20 mouse cellular contexts compared by ENCODE assay signal in genomic region chr19:12720919-12721318, GRCm38 (mm10). TPM values are rescaled to one million over a fixed set of nuclear protein-coding genes. Genes with fewer than 3 reads are reported as not detected.
"Had no signal": no experiment of that assay in that cellular context is flagged by ENCODE, and none has a peak within 500 bp of the region (broad histone marks: within the 10 kb centered on the region; RNA-seq: fewer than 3 reads in every experiment).

No protein-coding gene starts in this region.

RNA-seq across cellular contexts. Expression of gene Keg1, which starts 25.3 kb away (rescaled TPM):
- polyA plus RNA-seq: cerebellum, adult 2 months; cortical plate, adult 2 months; embryonic facial prominence, embryonic 10.5 days; embryonic facial prominence, embryonic 11.5 days; embryonic facial prominence, embryonic 12.5 days; embryonic facial prominence, embryonic 13.5 days; embryonic facial prominence, embryonic 14.5 days; embryonic facial prominence, embryonic 15.5 days; erythroblast, embryonic 14.5 days; forebrain, embryonic 10.5 days; forebrain, embryonic 11.5 days; forebrain, embryonic 12.5 days; forebrain, embryonic 13.5 days; forebrain, embryonic 14.5 days; forebrain, embryonic 15.5 days; forebrain, embryonic 16.5 days; forebrain, postnatal 0 days; frontal cortex, adult 2 months had no signal

RNA-seq across cellular contexts. Expression of gene Olfr1443, which starts 43.0 kb away (rescaled TPM):
- polyA plus RNA-seq: cerebellum, adult 2 months; cortical plate, adult 2 months; embryonic facial prominence, embryonic 10.5 days; embryonic facial prominence, embryonic 11.5 days; embryonic facial prominence, embryonic 12.5 days; embryonic facial prominence, embryonic 13.5 days; embryonic facial prominence, embryonic 14.5 days; embryonic facial prominence, embryonic 15.5 days; erythroblast, embryonic 14.5 days; forebrain, embryonic 10.5 days; forebrain, embryonic 11.5 days; forebrain, embryonic 12.5 days; forebrain, embryonic 13.5 days; forebrain, embryonic 14.5 days; forebrain, embryonic 15.5 days; forebrain, embryonic 16.5 days; forebrain, postnatal 0 days; frontal cortex, adult 2 months; gonadal fat pad, adult 2 months; heart, adult 2 months had no signal

RNA-seq across cellular contexts. Expression of gene Olfr1442, which starts 50.7 kb away (rescaled TPM):
- polyA plus RNA-seq: cerebellum, adult 2 months; cortical plate, adult 2 months; embryonic facial prominence, embryonic 10.5 days; embryonic facial prominence, embryonic 11.5 days; embryonic facial prominence, embryonic 12.5 days; embryonic facial prominence, embryonic 13.5 days; embryonic facial prominence, embryonic 14.5 days; embryonic facial prominence, embryonic 15.5 days; erythroblast, embryonic 14.5 days; forebrain, embryonic 10.5 days; forebrain, embryonic 11.5 days; forebrain, embryonic 12.5 days; forebrain, embryonic 13.5 days; forebrain, embryonic 14.5 days; forebrain, embryonic 15.5 days; forebrain, embryonic 16.5 days; forebrain, postnatal 0 days; frontal cortex, adult 2 months; heart, adult 2 months had no signal
